Mouse (Mus musculus) G1E (cell line): ENCODE measurements at regions not wholly inside any gene's neighbourhood (a gene's known extent, or its start where the extent isn't known, plus 50 kb on each side); places are given as distances from the start of the nearest gene placed in this dataset.

Experiments
- CTCF ChIP-seq: IDR thresholded peaks from 2 replicates; pipeline ENCODE4 v1.5.1; 2012; ENCODE audit warnings: low read depth, low read length, inconsistent platforms, mixed read lengths
- POLR2AphosphoS5 ChIP-seq: IDR thresholded peaks from 2 replicates; pipeline ENCODE4 v1.6.1; 2012; ENCODE audit warnings: low read depth, low read length, inconsistent platforms; ENCODE audit not compliant: insufficient replicate concordance

- TF ChIP-seq POLR2AphosphoS5 (no peak), CTCF (no peak)
Measured at GRCm38 (mm10) chr7:75392783-75393182, 62.6 kb upstream of the Akap13 start.
